ENCODE assay signal across 20 mouse cellular contexts in genomic region chr15:84597021-84597420, GRCm38 (mm10). TPM values are rescaled to one million over a fixed set of nuclear protein-coding genes. Genes with fewer than 3 reads are reported as not detected.
DNase-seq lines count a peak whose midpoint lies in the region; ATAC-seq and TF ChIP-seq lines count a peak whose summit lies in the region.
"Had no signal": no experiment of that assay in that cellular context is flagged by ENCODE, and none has a peak within 500 bp of the region (broad histone marks: within the 10 kb centered on the region; RNA-seq: fewer than 3 reads in every experiment).

No protein-coding gene starts in this region.

- intact Hi-C loops in gastrocnemius, adult 2 months (cut with DNase I), result no loop called here
- intact Hi-C loops in left cerebral cortex, adult 2 months (cut with DNase I), result loop anchor here (5.0 kb wide), 3 partner anchors 60 to 335 kb away; partner anchors contain the start of gene Shisal1
- intact Hi-C loops in left cerebral cortex, postnatal 10 days (cut with DNase I), result no loop called here

- no peak overlapping the region for H3K4me3 ChIP-seq in gastrocnemius, adult 2 months
- H3K4me3 ChIP-seq in left cerebral cortex, adult 2 months, result no peak overlapping the region
- H3K4me3 ChIP-seq: forebrain, embryonic 12.5 days; hindbrain, embryonic 13.5 days; midbrain, embryonic 12.5 days; myocyte; stomach, embryonic 15.5 days had no signal

- H3K27ac ChIP-seq in gastrocnemius, adult 2 months, result no peak overlapping the region
- no peak overlapping the region for H3K27ac ChIP-seq in left cerebral cortex, adult 2 months
- H3K27ac ChIP-seq: forebrain, embryonic 12.5 days; hindbrain, embryonic 13.5 days; midbrain, embryonic 12.5 days; stomach, embryonic 15.5 days had no signal

- peak; percentile 30; the same call in 1 of the 2 replicates for TF ChIP-seq CTCF in gastrocnemius, adult 2 months (IDR thresholded peaks at IDR 0.05)
- TF ChIP-seq CTCF in left cerebral cortex, adult 2 months (IDR thresholded peaks at IDR 0.05), result peak; percentile 56

- no peak for DNase-seq in gastrocnemius, adult 2 months
- DNase-seq in gastrocnemius, postnatal 4 days (ENCODE audit: low spot score in 2 of 2), result no peak
- no peak for DNase-seq in left cerebral cortex, adult 2 months (ENCODE audit: extremely low spot score in 1 of 2, low spot score in 2 of 2)
- no peak for DNase-seq in left cerebral cortex, postnatal 10 days (ENCODE audit: extremely low spot score in 1 of 2, low spot score in 2 of 2)
- DNase-seq in thymus, postnatal 4 days, result peak; percentile 50
- no peak for DNase-seq in thymus, postnatal 10 days (ENCODE audit: low spot score in 2 of 2)
- no peak for DNase-seq in kidney, postnatal 10 days
- DNase-seq: adrenal gland, postnatal 36 days; cerebellum, adult 9-11 months; embryo, embryonic 11 days; kidney, adult 2 months; lung, postnatal 36 days; right cerebral cortex, adult 18-20 months; spleen, adult 18-20 months had no signal

- ATAC-seq in megakaryocyte, adult 5-6 weeks (ENCODE audit: poor library complexity, severe bottlenecking), result no peak

RNA-seq across cellular contexts. Expression of gene Rtl6, which starts 39.4 kb away (rescaled TPM):
- total RNA-seq in gastrocnemius, adult 2 months (2021), result 1 to 10 TPM; 3.4 to 4.3 TPM
- 1 to 10 TPM; 8.1 to 9.7 TPM for total RNA-seq in gastrocnemius, postnatal 4 days (2021)
- 10 to 100 TPM; 52.7 to 53.7 TPM for total RNA-seq in left cerebral cortex, adult 2 months (2021)
- 10 to 100 TPM; 66.8 to 67.4 TPM for total RNA-seq in left cerebral cortex, postnatal 10 days (2021)
- total RNA-seq in megakaryocyte, adult 5-6 weeks (2015), result 1.7 and 1.8 TPM in 2 replicates
- 2.1 and 2.2 TPM in 2 replicates for total RNA-seq in megakaryocyte, adult 5-6 weeks (2017)

Comparison
In these comparisons a context has a peak if more than half of its experiments do, and no peak if none do; other contexts are left out.
1. RNA of gene Rtl6, which starts 39.4 kb away (total RNA-seq): 66.8 to 67.4 TPM in left cerebral cortex, postnatal 10 days and 52.7 to 53.7 TPM in left cerebral cortex, adult 2 months; 8.1 to 9.7 TPM in gastrocnemius, postnatal 4 days, 3.4 to 4.3 TPM in gastrocnemius, adult 2 months and 1.7 to 2.2 TPM in megakaryocyte, adult 5-6 weeks; every median in the first group is over 4 times any median in the second.